Mouse (Mus musculus) adrenal gland, postnatal 10 days (tissue): Measurements from ENCODE around the gene Tm6sf1. TPM values are rescaled to one million over a fixed set of nuclear protein-coding genes. Genes with fewer than 3 reads are reported as not detected.

ENCODE experiments used
- DNase-seq: peaks from one replicate; pipeline ENCODE4 v3.0.0; 2021; ENCODE audit warnings: mixed read lengths
- total RNA-seq, 2 experiments: library from RNA; stranded (reverse); gene quantifications; 2 replicates each; pipeline ENCODE4 v1.2.3; 2021

The Tm6sf1 gene
- total RNA-seq, 2 experiments from 2014 or later, result 15.8 to 21.2 TPM

GRCm38 (mm10) chr7:81850171-81850570 lies 8.6 kb upstream of the Tm6sf1 start:
- no peak for DNase-seq

GRCm38 (mm10) chr7:81851706-81852105 lies 7.1 kb upstream of the Tm6sf1 start:
- DNase-seq, result no peak

- DNase-seq, result no peak
Observed at GRCm38 (mm10) chr7:81854568-81855307, 4.1 kb upstream of the Tm6sf1 start.

GRCm38 (mm10) chr7:81855694-81856093 lies 3.1 kb upstream of the Tm6sf1 start, which contains the start of gene Gm10160:
Gene Gm10160, minus strand, starts transcription at chr7:81855794.
- DNase-seq, result no peak

GRCm38 (mm10) chr7:81856221-81856620 lies 2.6 kb upstream of the Tm6sf1 start:
- no peak for DNase-seq

GRCm38 (mm10) chr7:81858236-81858635 lies 565 bp upstream of the Tm6sf1 start:
- no peak for DNase-seq

GRCm38 (mm10) chr7:81860071-81860470 lies 1.3 kb downstream of the Tm6sf1 start:
- DNase-seq, result no peak

- DNase-seq, result no peak
Observed at GRCm38 (mm10) chr7:81860996-81861395, 2.2 kb downstream of the Tm6sf1 start.

- no peak for DNase-seq
Observed at GRCm38 (mm10) chr7:81861461-81861860, 2.7 kb downstream of the Tm6sf1 start.

- DNase-seq, result no peak
Observed at GRCm38 (mm10) chr7:81861921-81862320, 3.1 kb downstream of the Tm6sf1 start.

GRCm38 (mm10) chr7:81862587-81863583 lies 4.1 kb downstream of the Tm6sf1 start:
- no peak for DNase-seq

GRCm38 (mm10) chr7:81864552-81864951 lies 5.8 kb downstream of the Tm6sf1 start:
- no peak for DNase-seq

- DNase-seq, result no peak
Observed at GRCm38 (mm10) chr7:81865937-81866336, 7.1 kb downstream of the Tm6sf1 start.

GRCm38 (mm10) chr7:81867231-81867930 lies 8.6 kb downstream of the Tm6sf1 start:
- no peak for DNase-seq

GRCm38 (mm10) chr7:81868158-81868557 lies 9.4 kb downstream of the Tm6sf1 start:
- DNase-seq, result peak; percentile 86

GRCm38 (mm10) chr7:81872493-81873013 lies 13.8 kb downstream of the Tm6sf1 start:
- no peak for DNase-seq

GRCm38 (mm10) chr7:81873807-81874206 lies 15.0 kb downstream of the Tm6sf1 start:
- DNase-seq, result no peak

GRCm38 (mm10) chr7:81874636-81875035 lies 15.8 kb downstream of the Tm6sf1 start:
- no peak for DNase-seq

- peak; percentile 51 for DNase-seq
Observed at GRCm38 (mm10) chr7:81875372-81875771, 16.6 kb downstream of the Tm6sf1 start.

- no peak for DNase-seq
Observed at GRCm38 (mm10) chr7:81880286-81880685, 21.5 kb downstream of the Tm6sf1 start.

- DNase-seq, result no peak
Observed at GRCm38 (mm10) chr7:81880797-81881196, 22.0 kb downstream of the Tm6sf1 start.

GRCm38 (mm10) chr7:81881600-81881999 lies 22.8 kb downstream of the Tm6sf1 start:
- peak; percentile 83 for DNase-seq
